Mouse (Mus musculus): ENCODE measurements around the gene Sarnp.

Sarnp gene

GRCm38 (mm10) chr10:128817033-128817432, at the start of gene Sarnp:
Sarnp (plus strand) TSS chr10:128817333.
- DNase-seq: no peak

GRCm38 (mm10) chr10:128772895-128773294, 44.2 kb upstream of the Sarnp start:
- DNase-seq: no peak

- DNase-seq: no peak
Observed at GRCm38 (mm10) chr10:128773685-128774084, 43.4 kb upstream of the Sarnp start.

- no peak for DNase-seq
Observed at GRCm38 (mm10) chr10:128778441-128778840, 38.7 kb upstream of the Sarnp start.

- no peak for DNase-seq
Observed at GRCm38 (mm10) chr10:128779011-128779795, 37.9 kb upstream of the Sarnp start.

- DNase-seq: no peak
Observed at GRCm38 (mm10) chr10:128780200-128780599, 36.9 kb upstream of the Sarnp start.

GRCm38 (mm10) chr10:128790398-128791124, 26.6 kb upstream of the Sarnp start, which contains the start of gene Mmp19:
Mmp19 (plus strand) TSS chr10:128790910.
- no peak for DNase-seq

- no peak for DNase-seq
Observed at GRCm38 (mm10) chr10:128792041-128792440, 25.1 kb upstream of the Sarnp start.

- DNase-seq: no peak
Observed at GRCm38 (mm10) chr10:128793258-128793657, 23.9 kb upstream of the Sarnp start.

- no peak for DNase-seq
Observed at GRCm38 (mm10) chr10:128794391-128794790, 22.7 kb upstream of the Sarnp start.

- DNase-seq: no peak
Observed at GRCm38 (mm10) chr10:128795581-128795980, 21.6 kb upstream of the Sarnp start.

GRCm38 (mm10) chr10:128798676-128799075, 18.5 kb upstream of the Sarnp start:
- no peak for DNase-seq

GRCm38 (mm10) chr10:128801981-128802495, 15.1 kb upstream of the Sarnp start:
- DNase-seq: no peak

- no peak for DNase-seq
Observed at GRCm38 (mm10) chr10:128802956-128803355, 14.2 kb upstream of the Sarnp start.

- no peak for DNase-seq
Observed at GRCm38 (mm10) chr10:128803361-128803760, 13.8 kb upstream of the Sarnp start.

- peak; percentile 64 for DNase-seq
Observed at GRCm38 (mm10) chr10:128803771-128804270, 13.3 kb upstream of the Sarnp start, which contains the start of gene Dnajc14. Dnajc14 (plus strand) TSS chr10:128804062.

GRCm38 (mm10) chr10:128804271-128805091, 12.7 kb upstream of the Sarnp start, which contains the start of gene Tmem198b:
Tmem198b (minus strand) TSS chr10:128804370.
- peak; percentile 66 for DNase-seq

GRCm38 (mm10) chr10:128805092-128806000, 11.8 kb upstream of the Sarnp start:
- DNase-seq: peak; percentile 93

- DNase-seq: no peak
Observed at GRCm38 (mm10) chr10:128806086-128806485, 11.0 kb upstream of the Sarnp start.

GRCm38 (mm10) chr10:128807018-128807417, 10.1 kb upstream of the Sarnp start:
- DNase-seq: no peak

- no peak for DNase-seq
Observed at GRCm38 (mm10) chr10:128820217-128820616, 3.1 kb downstream of the Sarnp start.
